Mouse (Mus musculus) myocyte (in vitro differentiated cells): ENCODE measurements at regions not wholly inside any gene's neighbourhood (a gene's known extent, or its start where the extent isn't known, plus 50 kb on each side); places are given as distances from the start of the nearest gene placed in this dataset.

Experiments used
- H3K27me3 ChIP-seq: one replicate; pipeline ENCODE4 v1.6.1; 2011; ENCODE audit not compliant: control insufficient read depth, insufficient read depth, insufficient read length
- H3K36me3 ChIP-seq: one replicate; pipeline ENCODE4 v1.6.1; 2011; ENCODE audit not compliant: control insufficient read depth, insufficient read depth
- H3K4me2 ChIP-seq: one replicate; pipeline ENCODE4 v1.6.1; 2011; ENCODE audit warnings: low read depth, control low read depth
- H3K4me3 ChIP-seq: one replicate; pipeline ENCODE4 v1.5.1; 2011; ENCODE audit warnings: mild to moderate bottlenecking, control low read depth, moderate library complexity
- H3K79me2 ChIP-seq: one replicate; pipeline ENCODE4 v1.6.1; 2011; ENCODE audit not compliant: control insufficient read depth, insufficient read depth
- H3ac ChIP-seq: one replicate; pipeline ENCODE4 v1.6.1; 2011; ENCODE audit not compliant: control insufficient read depth, insufficient read length
- CEBPB ChIP-seq: IDR thresholded peaks from 2 replicates; pipeline ENCODE4 v1.6.1; 2011; ENCODE audit warnings: mild to moderate bottlenecking, moderate library complexity; ENCODE audit not compliant: poor library complexity, insufficient read depth, severe bottlenecking
- E2F4 ChIP-seq: IDR thresholded peaks from one replicate; pipeline ENCODE4 v1.6.1; 2011; ENCODE audit warnings: mild to moderate bottlenecking, control low read depth, moderate library complexity; ENCODE audit not compliant: insufficient read depth
- MAX ChIP-seq: IDR thresholded peaks from one replicate; pipeline ENCODE4 v1.6.1; 2011; ENCODE audit warnings: low read depth, mild to moderate bottlenecking, control low read depth
- MYOD1 ChIP-seq, 3 experiments: IDR thresholded peaks; one replicate each; pipeline ENCODE4 v1.6.1; 2011; ENCODE audit warnings: control low read depth in 2 of 3, low read depth in 2 of 3, mild to moderate bottlenecking in 2 of 3, moderate library complexity in 1 of 3; ENCODE audit not compliant: insufficient read length in 2 of 3, control insufficient read depth in 1 of 3
- MYOG ChIP-seq, 3 experiments: IDR thresholded peaks; one replicate each; pipeline ENCODE4 v1.6.1; 2011; ENCODE audit warnings: control low read depth in 2 of 3, low read depth in 2 of 3, mild to moderate bottlenecking in 2 of 3; ENCODE audit not compliant: insufficient read length in 2 of 3, control insufficient read depth in 1 of 3, insufficient read depth in 1 of 3
- POLR2A ChIP-seq: IDR thresholded peaks from one replicate; pipeline ENCODE4 v1.6.1; 2011; ENCODE audit warnings: low read depth, mild to moderate bottlenecking, control low read depth, moderate library complexity; ENCODE audit not compliant: insufficient read length
- POLR2AphosphoS2 ChIP-seq: IDR thresholded peaks from one replicate; pipeline ENCODE4 v1.6.1; 2011; ENCODE audit warnings: low read depth, control low read depth; ENCODE audit not compliant: insufficient read length
- REST ChIP-seq: IDR thresholded peaks from one replicate; pipeline ENCODE4 v1.6.1; 2011; ENCODE audit warnings: mild to moderate bottlenecking, control low read depth, moderate library complexity; ENCODE audit not compliant: insufficient read depth, insufficient read length
- SRF ChIP-seq: IDR thresholded peaks from one replicate; pipeline ENCODE4 v1.6.1; 2011; ENCODE audit warnings: low read depth; ENCODE audit not compliant: control insufficient read depth, insufficient read length
- TCF12 ChIP-seq: IDR thresholded peaks from one replicate; pipeline ENCODE4 v1.6.1; 2011; ENCODE audit warnings: mild to moderate bottlenecking, control low read depth; ENCODE audit not compliant: poor library complexity, insufficient read depth, severe bottlenecking
- TCF3 ChIP-seq: IDR thresholded peaks from one replicate; pipeline ENCODE4 v1.6.1; 2011; ENCODE audit warnings: low read depth, control low read depth; ENCODE audit not compliant: insufficient read length
- USF1 ChIP-seq: IDR thresholded peaks from one replicate; pipeline ENCODE4 v1.6.1; 2011; ENCODE audit warnings: low read depth, mild to moderate bottlenecking, control low read depth, moderate library complexity

- H3K27me3 ChIP-seq: no peaks in the 10 kb centered on the region
- H3K36me3 ChIP-seq: no peaks in the 10 kb centered on the region
- no peak overlapping the region for H3K4me3 ChIP-seq
- no peaks in the 10 kb centered on the region for H3K79me2 ChIP-seq
- H3ac ChIP-seq: no peak overlapping the region
- H3K4me2 ChIP-seq: no peak overlapping the region
- TF ChIP-seq POLR2AphosphoS2: no peak
Measured at GRCm38 (mm10) chr16:5439717-5440116, 183.9 kb upstream of the Eef2kmt start.

- Histone ChIP-seq H3K79me2 (no peaks in the 10 kb centered on the region), H3K36me3 (no peaks in the 10 kb centered on the region), H3K27me3 (no peaks in the 10 kb centered on the region), H3ac (no peak overlapping the region), H3K4me2 (no peak overlapping the region), H3K4me3 (no peak overlapping the region)
- no peak for TF ChIP-seq POLR2A
- TF ChIP-seq MYOD1 (IDR thresholded peaks at IDR 0.05; ENCODE audit: control insufficient read depth in 1 of 3, insufficient read length in 2 of 3, low read depth in 2 of 3): no peak
- TF ChIP-seq USF1: no peak
- no peak for TF ChIP-seq TCF12
- TF ChIP-seq TCF3: no peak
Measured at GRCm38 (mm10) chr16:5438405-5438804, 182.6 kb upstream of the Eef2kmt start.

- TF ChIP-seq MYOG (IDR thresholded peaks at IDR 0.05; ENCODE audit: control insufficient read depth in 1 of 3, insufficient read depth in 1 of 3, insufficient read length in 2 of 3, low read depth in 2 of 3) (no peak), CEBPB (no peak), USF1 (no peak), MAX (no peak), TCF12 (no peak), SRF (no peak), MYOD1 (IDR thresholded peaks at IDR 0.05; ENCODE audit: control insufficient read depth in 1 of 3, insufficient read length in 2 of 3, low read depth in 2 of 3) (no peak), REST (no peak), E2F4 (no peak), TCF3 (no peak), POLR2AphosphoS2 (no peak), POLR2A (no peak)
- Histone ChIP-seq H3ac (no peak overlapping the region), H3K79me2 (no peaks in the 10 kb centered on the region), H3K36me3 (no peaks in the 10 kb centered on the region), H3K27me3 (no peaks in the 10 kb centered on the region), H3K4me2 (no peak overlapping the region), H3K4me3 (no peak overlapping the region)
Measured at GRCm38 (mm10) chr16:5431689-5432088, 175.9 kb upstream of the Eef2kmt start.

- Histone ChIP-seq H3ac (no peak overlapping the region), H3K4me3 (no peak overlapping the region), H3K79me2 (no peaks in the 10 kb centered on the region), H3K4me2 (no peak overlapping the region), H3K27me3 (no peaks in the 10 kb centered on the region), H3K36me3 (no peaks in the 10 kb centered on the region)
- TF ChIP-seq TCF3: no peak
- no peak for TF ChIP-seq E2F4
- TF ChIP-seq SRF: no peak
- TF ChIP-seq USF1: no peak
- no peak for TF ChIP-seq MYOG (IDR thresholded peaks at IDR 0.05; ENCODE audit: control insufficient read depth in 1 of 3, insufficient read depth in 1 of 3, insufficient read length in 2 of 3, low read depth in 2 of 3)
- TF ChIP-seq REST: no peak
- TF ChIP-seq CEBPB: no peak
Measured at GRCm38 (mm10) chr16:5431111-5431510, 175.3 kb upstream of the Eef2kmt start.

GRCm38 (mm10) chr16:5429466-5429865 lies 173.7 kb upstream of the Eef2kmt start:
- Histone ChIP-seq H3K27me3 (no peaks in the 10 kb centered on the region), H3K4me3 (no peak overlapping the region)
- TF ChIP-seq MYOD1 (IDR thresholded peaks at IDR 0.05; ENCODE audit: control insufficient read depth in 1 of 3, insufficient read length in 2 of 3, low read depth in 2 of 3) (no peak), SRF (no peak), E2F4 (no peak), TCF12 (no peak), REST (no peak), POLR2AphosphoS2 (no peak), MYOG (IDR thresholded peaks at IDR 0.05; ENCODE audit: control insufficient read depth in 1 of 3, insufficient read depth in 1 of 3, insufficient read length in 2 of 3, low read depth in 2 of 3) (no peak), TCF3 (no peak), USF1 (no peak), MAX (no peak), CEBPB (no peak), POLR2A (no peak)

GRCm38 (mm10) chr16:5425908-5426307 lies 170.1 kb upstream of the Eef2kmt start:
- TF ChIP-seq MYOG (IDR thresholded peaks at IDR 0.05; ENCODE audit: control insufficient read depth in 1 of 3, insufficient read depth in 1 of 3, insufficient read length in 2 of 3, low read depth in 2 of 3) (no peak), REST (no peak), USF1 (no peak), POLR2AphosphoS2 (no peak), TCF3 (no peak), SRF (no peak), E2F4 (no peak), MAX (no peak)
- H3ac ChIP-seq: no peak overlapping the region

More at GRCm38 (mm10) chr16:5429466-5429865, 173.7 kb upstream of the Eef2kmt start:
- no peak overlapping the region for H3ac ChIP-seq
- H3K79me2 ChIP-seq: no peaks in the 10 kb centered on the region
- no peak overlapping the region for H3K4me2 ChIP-seq
- H3K36me3 ChIP-seq: no peaks in the 10 kb centered on the region

More at GRCm38 (mm10) chr16:5425908-5426307, 170.1 kb upstream of the Eef2kmt start:
- H3K4me3 ChIP-seq: no peak overlapping the region
- no peaks in the 10 kb centered on the region for H3K36me3 ChIP-seq
- no peaks in the 10 kb centered on the region for H3K27me3 ChIP-seq
- no peak overlapping the region for H3K4me2 ChIP-seq
- no peaks in the 10 kb centered on the region for H3K79me2 ChIP-seq
